Mouse (Mus musculus): ENCODE data around the gene Cacnb2. TPM values are rescaled to one million over a fixed set of nuclear protein-coding genes. Genes with fewer than 3 reads are reported as not detected.

Gene Cacnb2
- total RNA-seq, 1 experiment from 2014 or later = 68.9 TPM

GRCm38 (mm10) chr2:14873116-14873515, 270.2 kb downstream of the Cacnb2 start:
- DNase-seq = no peak

- peak; percentile 21 for DNase-seq
Measured at GRCm38 (mm10) chr2:14873701-14874181, 270.9 kb downstream of the Cacnb2 start.

DNA sequence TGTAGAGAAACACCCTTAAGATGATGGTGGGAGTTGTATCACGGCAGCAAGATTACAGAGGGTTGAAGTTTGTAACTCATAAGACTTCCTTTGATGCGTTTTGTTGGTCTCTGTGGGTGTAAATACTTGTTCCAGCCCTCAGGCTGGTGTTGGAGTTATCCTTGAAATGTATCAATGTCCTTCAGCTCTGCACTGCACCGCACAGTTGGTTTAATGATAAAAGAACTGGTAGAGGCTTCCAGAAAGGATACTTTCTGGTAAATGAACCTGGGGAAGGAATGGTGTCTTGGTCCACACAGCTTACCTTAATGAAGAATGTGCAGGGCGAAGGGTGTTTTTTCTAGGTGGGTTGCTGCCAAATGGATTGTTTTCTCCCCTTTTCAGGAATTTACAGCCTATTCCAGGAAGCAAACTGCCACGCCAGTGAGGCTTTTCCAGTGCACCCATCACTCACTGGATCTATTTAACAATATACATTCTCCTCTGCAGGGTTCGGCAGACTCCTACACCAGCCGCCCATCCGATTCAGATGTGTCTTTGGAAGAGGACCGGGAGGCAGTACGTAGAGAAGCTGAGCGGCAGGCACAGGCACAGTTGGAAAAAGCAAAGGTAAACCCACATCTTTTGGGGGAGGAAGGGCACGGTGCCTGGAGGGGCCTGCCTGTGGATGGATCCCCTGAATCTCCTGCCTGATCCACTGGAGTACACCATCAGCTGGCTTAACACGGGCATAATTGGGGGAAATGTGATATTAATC, 271.6 kb downstream of the Cacnb2 start:
- no peak for DNase-seq

DNA sequence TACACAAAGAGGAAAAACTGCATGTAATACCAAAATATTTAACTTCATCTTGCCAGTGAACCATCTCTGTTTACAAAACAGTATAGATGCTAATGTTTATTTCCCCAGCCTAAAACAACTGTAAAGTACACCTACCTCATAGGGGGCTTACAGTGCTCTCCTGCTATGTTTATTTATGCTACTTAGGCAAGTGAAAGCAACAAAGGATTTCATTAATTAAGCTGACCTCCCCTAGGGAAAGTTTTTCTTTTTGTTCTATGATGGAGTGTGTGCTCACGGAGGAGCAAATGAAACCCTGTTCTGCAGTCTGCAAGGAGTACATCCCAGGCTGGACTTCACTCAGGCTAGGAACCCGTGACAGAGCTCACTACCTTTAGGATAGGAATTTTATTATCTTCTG, 272.2 kb downstream of the Cacnb2 start:
- no peak for DNase-seq

DNA sequence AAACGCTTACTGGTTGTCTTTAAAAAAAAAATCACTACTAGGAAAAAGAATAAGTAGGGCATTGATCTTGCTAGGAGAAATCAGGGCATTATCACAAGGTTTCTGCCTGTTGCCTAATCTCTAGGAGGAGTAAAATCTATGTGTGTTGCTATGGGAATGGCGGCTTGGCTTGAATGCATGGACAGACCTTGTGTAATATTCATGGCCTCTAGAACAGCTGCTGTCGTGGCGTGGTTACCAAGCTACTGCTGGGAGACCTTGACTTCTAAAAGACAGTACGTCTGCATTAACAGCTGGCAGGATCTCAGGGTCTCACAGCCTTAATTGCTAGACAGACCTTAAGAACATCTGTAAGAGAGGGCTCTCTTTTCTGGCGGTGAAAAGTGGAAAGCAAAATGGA, 272.7 kb downstream of the Cacnb2 start:
- peak; percentile 12 for DNase-seq

GRCm38 (mm10) chr2:14878953-14879352, 276.1 kb downstream of the Cacnb2 start:
- DNase-seq = no peak

- no peak for DNase-seq
Measured at GRCm38 (mm10) chr2:14883460-14883859, 280.6 kb downstream of the Cacnb2 start.

DNA sequence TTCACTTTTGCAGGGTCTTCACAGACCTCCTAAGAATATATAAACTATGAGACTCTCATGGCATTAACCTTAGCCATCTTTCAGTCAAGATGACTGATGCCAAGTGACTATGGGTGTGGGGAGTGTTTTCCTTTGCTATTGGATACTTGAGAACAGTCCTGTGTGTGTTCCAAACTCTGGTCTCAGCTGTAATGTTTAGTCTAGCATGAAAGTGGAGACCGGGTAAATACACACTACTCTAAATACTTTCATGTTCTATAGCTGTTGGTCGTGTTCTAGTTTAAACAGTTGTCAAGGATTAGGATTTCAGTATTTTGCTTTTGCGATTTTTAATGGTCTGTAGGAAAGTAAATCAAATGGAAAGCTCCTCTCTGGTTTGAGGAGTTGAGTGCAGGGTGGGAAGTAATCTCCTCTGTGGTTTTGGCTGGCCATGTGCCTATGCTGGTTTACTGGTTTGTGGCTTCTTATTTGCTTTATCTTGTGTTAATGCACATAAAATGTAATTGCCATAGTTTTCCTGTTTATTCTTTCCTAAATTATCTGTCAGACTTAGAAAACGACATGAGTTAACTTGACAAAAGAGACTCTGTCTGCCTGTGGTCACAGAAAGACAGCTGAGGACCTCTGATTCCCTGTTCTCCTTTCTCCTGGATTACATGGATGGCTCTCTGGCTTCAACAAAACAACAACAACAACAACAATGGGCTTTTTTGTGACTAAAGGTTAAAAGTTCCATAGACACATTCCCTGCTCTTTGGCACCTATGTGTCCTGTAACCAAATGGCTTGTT, 285.7 kb downstream of the Cacnb2 start:
- DNase-seq = no peak

DNA sequence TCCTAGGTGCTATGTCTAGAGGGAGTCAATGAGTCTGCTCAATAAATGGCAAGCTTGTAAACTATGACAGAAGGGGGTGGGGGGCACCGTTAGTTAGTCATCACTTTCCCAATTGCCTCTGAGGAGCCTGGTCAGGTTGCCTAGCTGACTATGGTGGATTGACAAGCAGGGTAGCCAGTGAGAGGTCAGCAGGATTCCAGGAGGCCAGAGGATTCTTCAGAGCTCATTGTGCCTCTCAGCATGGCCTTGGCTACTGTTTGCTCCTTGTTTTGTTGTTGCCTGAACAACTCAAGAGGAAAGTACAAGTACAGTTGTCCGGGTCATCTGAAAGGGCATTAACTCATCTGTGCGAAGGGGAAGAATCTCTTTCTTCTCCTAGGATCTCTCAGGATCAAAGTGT, 300.9 kb downstream of the Cacnb2 start:
- DNase-seq = no peak

GRCm38 (mm10) chr2:14904865-14905264, 302.0 kb downstream of the Cacnb2 start:
- DNase-seq = no peak

- DNase-seq = no peak
Measured at GRCm38 (mm10) chr2:14907124-14907925, 304.4 kb downstream of the Cacnb2 start.

GRCm38 (mm10) chr2:14917585-14918247, 314.8 kb downstream of the Cacnb2 start:
- no peak for DNase-seq

GRCm38 (mm10) chr2:14929866-14930265, 327.0 kb downstream of the Cacnb2 start:
- DNase-seq = no peak

GRCm38 (mm10) chr2:14931968-14932367, 329.1 kb downstream of the Cacnb2 start:
- DNase-seq = no peak

GRCm38 (mm10) chr2:14936492-14936891, 333.6 kb downstream of the Cacnb2 start:
- no peak for DNase-seq

DNA sequence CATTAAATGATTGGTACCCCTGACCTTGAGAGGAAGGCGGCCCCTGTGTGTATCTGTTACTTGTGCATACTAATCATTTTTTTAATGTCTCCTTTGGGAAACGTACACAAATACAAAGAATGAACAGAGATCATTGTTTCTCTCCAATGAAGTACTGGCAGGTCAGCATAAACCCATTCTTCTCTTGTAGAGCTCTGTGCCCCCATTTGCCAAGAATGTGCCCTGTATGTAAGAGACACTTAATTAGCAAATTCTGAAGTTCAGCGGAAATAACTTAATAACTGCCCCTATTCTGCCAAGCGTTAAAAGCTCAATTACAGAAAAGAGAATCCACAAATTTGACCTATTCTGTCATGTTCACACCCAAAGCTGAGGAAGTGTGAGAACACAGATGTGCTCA, 339.4 kb downstream of the Cacnb2 start:
- DNase-seq = no peak

DNA sequence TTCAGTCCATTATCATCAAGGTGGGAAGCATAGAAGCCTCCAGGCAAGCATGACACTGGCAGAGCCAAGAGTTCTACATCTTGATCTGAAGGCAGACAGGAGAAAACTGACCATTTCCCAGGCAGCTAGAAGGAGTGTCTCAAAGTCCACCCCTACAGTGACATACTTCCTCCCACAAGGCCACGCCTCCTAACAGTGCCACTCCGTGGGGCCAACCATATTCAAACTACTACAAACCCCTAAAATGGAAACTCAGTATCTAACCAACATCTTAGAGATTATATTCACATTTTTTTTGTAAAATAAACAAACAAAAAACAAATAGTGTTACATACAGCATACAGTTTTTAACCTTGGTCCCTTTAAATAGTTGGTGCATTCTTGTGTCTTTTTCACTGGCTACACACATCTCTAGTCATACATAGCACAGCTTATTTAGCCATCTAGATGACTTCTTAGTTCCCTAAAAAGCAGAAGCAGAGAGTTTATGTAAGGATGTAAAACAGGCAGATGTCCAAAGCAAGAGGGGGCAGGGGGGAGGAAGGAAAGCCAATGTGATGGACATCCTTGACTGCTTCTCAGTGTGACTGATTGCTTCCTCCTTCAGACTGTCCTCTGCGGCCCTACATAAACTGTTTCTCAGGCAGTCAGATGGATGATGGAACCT, 340.9 kb downstream of the Cacnb2 start:
- DNase-seq = no peak

DNA sequence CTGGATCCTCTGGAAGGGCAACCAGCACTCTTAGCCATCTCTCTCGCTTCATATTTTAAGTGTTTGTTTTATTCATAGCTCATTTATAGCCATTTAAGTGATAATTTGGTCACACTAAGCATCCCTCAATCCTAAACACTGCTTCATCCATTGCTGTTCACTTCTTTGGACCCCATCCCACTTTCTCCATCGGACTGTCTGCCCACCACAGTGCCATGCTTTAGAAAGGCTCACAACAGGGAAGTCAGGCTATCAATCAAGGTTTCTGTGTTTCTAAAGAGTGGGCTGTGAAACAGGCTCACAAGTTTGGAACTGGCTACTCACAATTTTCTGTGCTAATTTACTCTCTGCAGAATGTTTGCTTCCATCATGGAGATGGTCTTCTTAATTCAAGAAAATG, 350.2 kb downstream of the Cacnb2 start:
- DNase-seq = no peak

DNA sequence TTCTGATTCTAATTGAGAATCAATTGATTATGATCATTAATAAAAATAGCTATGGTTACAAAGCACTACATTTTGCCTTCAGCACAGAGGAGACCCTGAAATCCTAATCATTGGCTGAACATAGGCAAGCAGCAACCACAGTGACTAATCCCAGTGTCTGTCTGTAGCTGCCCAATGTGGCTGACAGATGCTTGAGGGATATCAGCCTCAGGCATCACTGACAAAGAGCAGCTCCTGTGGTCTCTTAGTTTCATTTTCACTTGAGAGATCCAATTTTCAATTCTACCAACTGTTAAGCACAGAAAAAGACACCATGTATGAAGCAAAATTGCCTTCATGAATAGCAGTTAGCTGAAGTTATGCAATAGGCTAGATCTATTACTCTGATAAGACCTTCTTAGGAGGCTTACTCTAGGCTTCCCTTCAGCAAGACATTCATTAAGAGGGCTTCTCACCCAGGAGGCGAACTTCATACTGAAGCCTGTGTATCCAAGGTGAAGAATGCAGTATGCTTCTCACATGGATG, 358.1 kb downstream of the Cacnb2 start:
- DNase-seq = no peak

DNA sequence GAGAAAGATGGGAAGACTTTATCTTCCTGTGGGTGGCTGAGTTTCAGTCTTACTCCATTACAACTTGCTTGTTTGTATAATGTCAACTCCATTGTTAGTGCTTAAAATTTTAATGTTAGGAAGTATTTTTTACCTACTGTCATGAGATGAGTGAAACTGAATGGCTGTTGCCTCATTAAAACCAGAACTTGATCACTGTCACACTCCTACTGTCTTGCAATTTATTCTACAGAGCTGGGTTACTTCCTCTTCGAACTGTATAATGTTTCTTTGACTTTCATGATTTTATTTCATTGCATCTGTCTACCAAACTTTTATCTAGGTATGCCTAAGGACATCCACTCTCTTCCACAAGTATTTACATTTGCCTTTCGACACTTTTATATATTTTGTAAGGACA, 358.6 kb downstream of the Cacnb2 start:
- DNase-seq = no peak

DNA sequence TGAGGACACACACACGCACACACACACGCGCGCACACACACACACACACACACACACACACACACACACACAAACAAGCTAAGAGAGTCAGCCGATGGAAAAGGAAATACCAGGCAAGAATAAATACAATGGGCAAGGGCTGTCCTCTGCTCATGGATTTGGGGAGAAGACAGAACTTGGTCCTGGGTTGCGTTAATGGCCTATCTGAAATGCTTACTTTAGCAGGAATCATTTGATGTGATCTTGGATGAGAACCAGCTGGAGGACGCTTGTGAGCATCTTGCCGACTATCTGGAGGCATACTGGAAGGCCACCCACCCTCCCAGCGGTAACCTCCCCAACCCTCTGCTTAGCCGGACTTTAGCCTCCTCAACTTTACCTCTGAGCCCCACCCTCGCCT, 381.1 kb downstream of the Cacnb2 start:
- DNase-seq = no peak
